Mouse (Mus musculus) forebrain, embryonic 16.5 days (tissue): ENCODE measurements around the gene Snupn. TPM values are rescaled to one million over a fixed set of nuclear protein-coding genes. Genes with fewer than 3 reads are reported as not detected.
"Not testable (repeated sequence)": the region's sequence is repeated elsewhere in the genome, so short reads cannot be mapped to it uniquely, and the experiment has no call there.

Experiments used
- ATAC-seq: fragments of 200-750 bp; cut with Nextera tagmentation; 2 replicates; pipeline ENCODE4 v1.8.0; 2017; ENCODE audit warnings: mild to moderate bottlenecking, moderate library complexity
- H3K27ac ChIP-seq: fragments of 300-500 bp; sonication (generic); 2 replicates; pipeline ENCODE4 v1.5.1; 2014; ENCODE audit warnings: low read length, control low read depth
- H3K27me3 ChIP-seq: fragments of 300-500 bp; sonication (generic); replicated peaks from 2 replicates; pipeline ENCODE4 v1.6.1; 2014; ENCODE audit warnings: low read length; ENCODE audit not compliant: control insufficient read depth, insufficient read depth
- H3K36me3 ChIP-seq: fragments of 300-500 bp; sonication (generic); 2 replicates; pipeline ENCODE4 v1.6.1; 2014; ENCODE audit not compliant: control insufficient read depth, insufficient read depth
- H3K4me1 ChIP-seq: fragments of 300-500 bp; sonication (generic); replicated peaks from 2 replicates; pipeline ENCODE4 v1.6.1; 2014; ENCODE audit warnings: low read length; ENCODE audit not compliant: control insufficient read depth, insufficient read depth
- H3K4me2 ChIP-seq: fragments of 300-500 bp; sonication (generic); 2 replicates; pipeline ENCODE4 v1.6.1; 2014; ENCODE audit warnings: mild to moderate bottlenecking, low read length, control low read depth
- H3K4me3 ChIP-seq: fragments of 300-500 bp; sonication (generic); replicated peaks from 2 replicates; pipeline ENCODE4 v1.5.1; 2014; ENCODE audit warnings: mild to moderate bottlenecking, low read length, control low read depth
- H3K9ac ChIP-seq: fragments of 300-500 bp; sonication (generic); replicated peaks from 2 replicates; pipeline ENCODE4 v1.6.1; 2014; ENCODE audit warnings: low read depth, low read length, control low read depth
- H3K9me3 ChIP-seq: fragments of 300-500 bp; sonication (generic); 2 replicates; pipeline ENCODE4 v1.6.1; 2016; ENCODE audit warnings: low read length; ENCODE audit not compliant: control insufficient read depth
- WGBS: fragments of 180-500 bp; shearing (Covaris S2); extraction: QIAGEN DNeasy Blood & Tissue Kit; methylation state at CpG from one replicate; pipeline ENCODE4 v1.1.7; 2014; 5-methylcytosine and 5-hydroxymethylcytosine counted together
- polyA plus RNA-seq: library from polyadenylated mRNA; unstranded; fragments of >200 nt; fragmentation: Nextera tagmentation; extraction: Ambion mirVana; gene quantifications from 2 replicates; pipeline ENCODE4 v1.2.1, GENCODE M21; 2015

Snupn gene
- polyA plus RNA-seq, 1 experiment from 2014 or later, result 34.0 TPM

GRCm38 (mm10) chr9:56928041-56928811 is 22.5 kb upstream of the Snupn start, which contains the start of gene Snx33:
Gene Snx33 (minus strand): TSS chr9:56928371.
- ATAC-seq, result peak; percentile 88
- Histone ChIP-seq H3K36me3 (no peaks in the 10 kb centered on the region), H3K27me3 (peaks cover 5% of the 10 kb centered on the region), H3K9me3 (no peaks in the 10 kb centered on the region), H3K27ac (peak within 1 kb of the TSS; percentile 65), H3K4me3 (peak within 1 kb of the TSS; percentile 59), H3K9ac (peak within 1 kb of the TSS; percentile 68), H3K4me1 (peaks cover 25% of the 10 kb centered on the region), H3K4me2 (peak within 1 kb of the TSS; percentile 72)
- under 1% methylated on average over 50 of the region's 50 CpGs for WGBS

GRCm38 (mm10) chr9:56929496-56929895 is 21.2 kb upstream of the Snupn start:
- Histone ChIP-seq H3K9me3 (no peaks in the 10 kb centered on the region), H3K36me3 (no peaks in the 10 kb centered on the region), H3K27me3 (peaks cover 5% of the 10 kb centered on the region), H3K9ac (no peak overlapping the region), H3K27ac (no peak overlapping the region), H3K4me3 (no peak overlapping the region), H3K4me1 (peaks cover 25% of the 10 kb centered on the region), H3K4me2 (no peak overlapping the region)
- WGBS, result 73% methylated on average over 4 of the region's 4 CpGs
- ATAC-seq, result no peak

- Histone ChIP-seq H3K4me2 (no peak overlapping the region), H3K27me3 (peaks cover 5% of the 10 kb centered on the region), H3K9ac (no peak overlapping the region), H3K4me3 (no peak overlapping the region), H3K4me1 (peaks cover 17% of the 10 kb centered on the region), H3K9me3 (no peaks in the 10 kb centered on the region), H3K27ac (no peak overlapping the region), H3K36me3 (no peaks in the 10 kb centered on the region)
- ATAC-seq, result no peak
- 83% methylated on average over 1 of the region's 1 CpGs for WGBS
These were observed 20.1 kb upstream of the Snupn start for GRCm38 (mm10) chr9:56930556-56930955.

GRCm38 (mm10) chr9:56936861-56937222 is 13.8 kb upstream of the Snupn start:
- H3K27ac ChIP-seq, result peak overlapping the region; percentile 42; the same call in 1 of the 2 replicates
- peak overlapping the region; percentile 69 for H3K4me2 ChIP-seq
- no peaks in the 10 kb centered on the region for H3K9me3 ChIP-seq
- H3K27me3 ChIP-seq, result no peaks in the 10 kb centered on the region
- H3K4me1 ChIP-seq, result peaks cover 15% of the 10 kb centered on the region
- peak overlapping the region; percentile 36 for H3K9ac ChIP-seq
- H3K36me3 ChIP-seq, result no peaks in the 10 kb centered on the region
- no peak for ATAC-seq
- WGBS, result 24% methylated on average over 6 of the region's 6 CpGs
- H3K4me3 ChIP-seq, result peak overlapping the region; percentile 66

GRCm38 (mm10) chr9:56937223-56938160 is 13.2 kb upstream of the Snupn start, which contains the start of gene Imp3:
Gene Imp3 (plus strand): TSS chr9:56937475.
- H3K9me3 ChIP-seq, result no peaks in the 10 kb centered on the region
- ATAC-seq, result peak; percentile 96
- peaks cover 15% of the 10 kb centered on the region for H3K4me1 ChIP-seq
- H3K27ac ChIP-seq, result peak within 1 kb of the TSS; percentile 91
- under 1% methylated on average over 73 of the region's 73 CpGs for WGBS
- H3K4me3 ChIP-seq, result peak within 1 kb of the TSS; percentile 66
- no peaks in the 10 kb centered on the region for H3K36me3 ChIP-seq
- peak within 1 kb of the TSS; percentile 86 for H3K4me2 ChIP-seq
- peak within 1 kb of the TSS; percentile 69 for H3K9ac ChIP-seq
- H3K27me3 ChIP-seq, result no peaks in the 10 kb centered on the region

GRCm38 (mm10) chr9:56938374-56938773 is 12.3 kb upstream of the Snupn start:
- 5% methylated on average over 7 of the region's 7 CpGs for WGBS
- H3K4me2 ChIP-seq, result peak overlapping the region; percentile 86
- H3K27ac ChIP-seq, result no peak overlapping the region
- no peaks in the 10 kb centered on the region for H3K36me3 ChIP-seq
- no peaks in the 10 kb centered on the region for H3K27me3 ChIP-seq
- no peak for ATAC-seq
- peaks cover 15% of the 10 kb centered on the region for H3K4me1 ChIP-seq
- H3K9me3 ChIP-seq, result no peaks in the 10 kb centered on the region
- peak overlapping the region; percentile 69 for H3K9ac ChIP-seq
- H3K4me3 ChIP-seq, result peak overlapping the region; percentile 66

GRCm38 (mm10) chr9:56947481-56947880 is 3.2 kb upstream of the Snupn start:
- not testable (repeated sequence) for H3K4me2 ChIP-seq, H3K36me3 ChIP-seq, H3K27ac ChIP-seq, H3K27me3 ChIP-seq, H3K9ac ChIP-seq, H3K9me3 ChIP-seq, H3K4me3 ChIP-seq, ATAC-seq
- 25% methylated on average over 3 of the region's 3 CpGs for WGBS
- peaks cover 12% of the 10 kb centered on the region for H3K4me1 ChIP-seq

- peaks cover 12% of the 10 kb centered on the region for H3K4me1 ChIP-seq
- not testable (repeated sequence) for H3K9ac ChIP-seq, ATAC-seq, H3K27ac ChIP-seq, H3K9me3 ChIP-seq, H3K36me3 ChIP-seq, H3K27me3 ChIP-seq, H3K4me3 ChIP-seq, H3K4me2 ChIP-seq
- 89% methylated on average over 5 of the region's 5 CpGs for WGBS
These were observed 2.0 kb upstream of the Snupn start for GRCm38 (mm10) chr9:56948699-56949098.

GRCm38 (mm10) chr9:56949767-56950166 is 911 bp upstream of the Snupn start:
- Histone ChIP-seq H3K4me1 (peaks cover 12% of the 10 kb centered on the region), H3K9ac (peak overlapping the region; percentile 52), H3K9me3 (no peaks in the 10 kb centered on the region), H3K4me2 (peak overlapping the region; percentile 64), H3K36me3 (no peaks in the 10 kb centered on the region), H3K27ac (no peak overlapping the region), H3K4me3 (peak overlapping the region; percentile 40), H3K27me3 (no peaks in the 10 kb centered on the region)
- ATAC-seq, result no peak
- 34% methylated on average over 13 of the region's 13 CpGs for WGBS
